Mouse (Mus musculus) myocyte (in vitro differentiated cells): Measurements from ENCODE around the gene Srpx2. TPM values are rescaled to one million over a fixed set of nuclear protein-coding genes. Genes with fewer than 3 reads are reported as not detected.
A peak's percentile ranks its signal among the peaks of the same experiment; 100 is the strongest.

ENCODE experiments used
- H3K27me3 ChIP-seq: one replicate; pipeline ENCODE4 v1.6.1; 2011; ENCODE audit not compliant: control insufficient read depth, insufficient read depth, insufficient read length
- H3K36me3 ChIP-seq: one replicate; pipeline ENCODE4 v1.6.1; 2011; ENCODE audit not compliant: control insufficient read depth, insufficient read depth
- H3K4me2 ChIP-seq: one replicate; pipeline ENCODE4 v1.6.1; 2011; ENCODE audit warnings: low read depth, control low read depth
- H3K4me3 ChIP-seq: one replicate; pipeline ENCODE4 v1.5.1; 2011; ENCODE audit warnings: mild to moderate bottlenecking, control low read depth, moderate library complexity
- H3K79me2 ChIP-seq: one replicate; pipeline ENCODE4 v1.6.1; 2011; ENCODE audit not compliant: control insufficient read depth, insufficient read depth
- H3ac ChIP-seq: one replicate; pipeline ENCODE4 v1.6.1; 2011; ENCODE audit not compliant: control insufficient read depth, insufficient read length
- CEBPB ChIP-seq: IDR thresholded peaks from 2 replicates; pipeline ENCODE4 v1.6.1; 2011; ENCODE audit warnings: mild to moderate bottlenecking, moderate library complexity; ENCODE audit not compliant: poor library complexity, insufficient read depth, severe bottlenecking
- E2F4 ChIP-seq: IDR thresholded peaks from one replicate; pipeline ENCODE4 v1.6.1; 2011; ENCODE audit warnings: mild to moderate bottlenecking, control low read depth, moderate library complexity; ENCODE audit not compliant: insufficient read depth
- MAX ChIP-seq: IDR thresholded peaks from one replicate; pipeline ENCODE4 v1.6.1; 2011; ENCODE audit warnings: low read depth, mild to moderate bottlenecking, control low read depth
- MYOD1 ChIP-seq, 3 experiments: IDR thresholded peaks; one replicate each; pipeline ENCODE4 v1.6.1; 2011; ENCODE audit warnings: control low read depth in 2 of 3, low read depth in 2 of 3, mild to moderate bottlenecking in 2 of 3, moderate library complexity in 1 of 3; ENCODE audit not compliant: insufficient read length in 2 of 3, control insufficient read depth in 1 of 3
- MYOG ChIP-seq, 3 experiments: IDR thresholded peaks; one replicate each; pipeline ENCODE4 v1.6.1; 2011; ENCODE audit warnings: control low read depth in 2 of 3, low read depth in 2 of 3, mild to moderate bottlenecking in 2 of 3; ENCODE audit not compliant: insufficient read length in 2 of 3, control insufficient read depth in 1 of 3, insufficient read depth in 1 of 3
- POLR2A ChIP-seq: IDR thresholded peaks from one replicate; pipeline ENCODE4 v1.6.1; 2011; ENCODE audit warnings: low read depth, mild to moderate bottlenecking, control low read depth, moderate library complexity; ENCODE audit not compliant: insufficient read length
- POLR2AphosphoS2 ChIP-seq: IDR thresholded peaks from one replicate; pipeline ENCODE4 v1.6.1; 2011; ENCODE audit warnings: low read depth, control low read depth; ENCODE audit not compliant: insufficient read length
- REST ChIP-seq: IDR thresholded peaks from one replicate; pipeline ENCODE4 v1.6.1; 2011; ENCODE audit warnings: mild to moderate bottlenecking, control low read depth, moderate library complexity; ENCODE audit not compliant: insufficient read depth, insufficient read length
- SRF ChIP-seq: IDR thresholded peaks from one replicate; pipeline ENCODE4 v1.6.1; 2011; ENCODE audit warnings: low read depth; ENCODE audit not compliant: control insufficient read depth, insufficient read length
- TCF12 ChIP-seq: IDR thresholded peaks from one replicate; pipeline ENCODE4 v1.6.1; 2011; ENCODE audit warnings: mild to moderate bottlenecking, control low read depth; ENCODE audit not compliant: poor library complexity, insufficient read depth, severe bottlenecking
- TCF3 ChIP-seq: IDR thresholded peaks from one replicate; pipeline ENCODE4 v1.6.1; 2011; ENCODE audit warnings: low read depth, control low read depth; ENCODE audit not compliant: insufficient read length
- USF1 ChIP-seq: IDR thresholded peaks from one replicate; pipeline ENCODE4 v1.6.1; 2011; ENCODE audit warnings: low read depth, mild to moderate bottlenecking, control low read depth, moderate library complexity
- polyA plus RNA-seq: library from polyadenylated mRNA; unstranded; fragments of >200 nt; fragmentation: generic; extraction: Trizol; gene quantifications from one replicate; pipeline ENCODE4 v1.2.1, GENCODE M21; 2012; ENCODE audit warnings: missing spikeins

Gene Srpx2
- polyA plus RNA-seq, 1 experiment, result 41.2 TPM

DNA sequence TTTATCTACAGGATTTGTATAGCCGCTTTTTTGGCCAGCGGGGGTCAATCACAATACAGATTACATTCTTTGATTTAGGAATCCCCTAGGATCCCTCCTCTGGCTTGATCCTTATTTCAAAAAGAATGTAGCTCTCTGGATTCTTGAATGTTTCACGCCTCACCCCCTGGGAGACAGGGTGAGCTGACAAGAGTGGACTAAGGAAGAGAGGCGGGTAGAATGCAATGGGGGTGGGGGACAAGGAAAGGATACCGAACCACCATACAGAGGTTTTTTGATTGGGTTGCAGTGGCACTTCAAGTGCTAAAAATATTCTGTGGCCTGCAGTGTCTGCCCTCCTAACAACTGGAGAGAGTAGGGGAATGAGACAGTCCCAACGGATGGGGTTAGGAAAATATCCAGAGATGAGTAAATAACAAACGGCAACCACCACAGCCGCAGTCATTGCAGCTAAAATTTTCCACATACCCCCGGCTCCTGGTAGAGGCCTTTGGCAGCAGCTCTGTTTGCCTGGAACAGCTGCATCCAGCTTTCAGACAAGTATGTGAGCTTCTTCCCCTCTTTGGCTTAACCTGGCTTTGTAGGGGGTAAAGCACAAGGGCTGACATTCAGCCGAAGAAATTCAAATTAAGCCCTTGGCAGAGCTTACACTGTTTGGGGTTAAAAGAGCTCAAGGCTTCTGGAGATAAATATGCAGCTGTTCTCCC lies 3.3 kb downstream of the Srpx2 start:
- H3K4me2 ChIP-seq, result peak overlapping the region; percentile 69
- no peaks in the 10 kb centered on the region for H3K27me3 ChIP-seq
- H3K79me2 ChIP-seq, result peaks cover 18% of the 10 kb centered on the region
- TF ChIP-seq SRF (no peak), MYOD1 (IDR thresholded peaks at IDR 0.05; ENCODE audit: control insufficient read depth in 1 of 3, insufficient read length in 2 of 3, low read depth in 2 of 3) (peak; percentile 16 to 74 (median 68)), TCF12 (peak; percentile 1), MYOG (IDR thresholded peaks at IDR 0.05; ENCODE audit: control insufficient read depth in 1 of 3, insufficient read depth in 1 of 3, insufficient read length in 2 of 3, low read depth in 2 of 3) (peak in 2 of 3 experiments; percentile 26 to 69), CEBPB (no peak), POLR2AphosphoS2 (no peak), REST (no peak)
- no peaks in the 10 kb centered on the region for H3K36me3 ChIP-seq
- no peak overlapping the region for H3K4me3 ChIP-seq
- H3ac ChIP-seq, result no peak overlapping the region

DNA sequence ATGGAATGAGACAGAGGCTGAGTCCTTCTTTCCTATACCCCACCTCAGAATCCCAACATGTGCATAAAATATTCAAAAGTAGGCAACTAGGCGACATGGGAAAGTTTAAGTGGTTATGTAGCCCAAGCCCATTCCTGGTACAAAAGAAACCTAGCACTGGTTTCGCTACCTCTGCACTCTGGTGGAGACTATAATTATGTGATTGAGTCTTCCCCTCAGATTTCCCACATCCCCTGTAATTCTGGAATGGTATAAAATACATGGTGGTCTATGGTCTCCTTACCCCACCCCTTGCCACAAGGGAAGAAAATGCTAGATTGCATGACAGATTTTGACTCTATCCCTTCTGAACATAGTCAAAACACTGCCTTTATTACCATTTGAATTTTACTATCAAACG lies 4.8 kb downstream of the Srpx2 start:
- Histone ChIP-seq H3K79me2 (peaks cover 18% of the 10 kb centered on the region), H3ac (no peak overlapping the region), H3K36me3 (no peaks in the 10 kb centered on the region), H3K4me2 (peak overlapping the region; percentile 69), H3K27me3 (no peaks in the 10 kb centered on the region), H3K4me3 (no peak overlapping the region)
- TF ChIP-seq REST, result no peak
- TF ChIP-seq SRF, result no peak
- no peak for TF ChIP-seq POLR2A
- no peak for TF ChIP-seq MYOD1 (IDR thresholded peaks at IDR 0.05; ENCODE audit: control insufficient read depth in 1 of 3, insufficient read length in 2 of 3, low read depth in 2 of 3)
- no peak for TF ChIP-seq E2F4
- TF ChIP-seq USF1, result no peak
- TF ChIP-seq TCF12, result no peak
- no peak for TF ChIP-seq MAX
- TF ChIP-seq MYOG (IDR thresholded peaks at IDR 0.05; ENCODE audit: control insufficient read depth in 1 of 3, insufficient read depth in 1 of 3, insufficient read length in 2 of 3, low read depth in 2 of 3), result no peak
- TF ChIP-seq POLR2AphosphoS2, result no peak
- no peak for TF ChIP-seq TCF3
- TF ChIP-seq CEBPB, result no peak

DNA sequence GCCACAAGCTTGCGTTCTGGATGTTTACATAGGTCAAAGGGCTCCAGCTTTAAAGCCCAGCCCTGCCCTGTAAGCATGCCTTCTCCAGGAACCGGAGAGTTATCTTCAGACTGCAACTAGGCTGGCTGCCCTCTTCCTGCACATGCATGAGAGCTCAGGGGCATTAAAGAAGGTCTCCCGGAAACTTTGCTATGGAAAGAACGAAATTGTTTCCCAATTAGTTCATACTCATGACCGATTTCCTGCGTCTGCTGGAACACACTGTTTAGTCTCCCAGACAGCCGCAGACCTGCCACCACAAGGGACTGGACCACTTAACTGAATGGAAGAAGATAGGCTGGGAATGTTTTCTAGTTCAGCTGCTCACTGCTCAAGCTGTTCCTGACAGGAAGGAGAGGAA lies 6.0 kb downstream of the Srpx2 start:
- Histone ChIP-seq H3ac (no peak overlapping the region), H3K27me3 (no peaks in the 10 kb centered on the region), H3K4me2 (no peak overlapping the region)

DNA sequence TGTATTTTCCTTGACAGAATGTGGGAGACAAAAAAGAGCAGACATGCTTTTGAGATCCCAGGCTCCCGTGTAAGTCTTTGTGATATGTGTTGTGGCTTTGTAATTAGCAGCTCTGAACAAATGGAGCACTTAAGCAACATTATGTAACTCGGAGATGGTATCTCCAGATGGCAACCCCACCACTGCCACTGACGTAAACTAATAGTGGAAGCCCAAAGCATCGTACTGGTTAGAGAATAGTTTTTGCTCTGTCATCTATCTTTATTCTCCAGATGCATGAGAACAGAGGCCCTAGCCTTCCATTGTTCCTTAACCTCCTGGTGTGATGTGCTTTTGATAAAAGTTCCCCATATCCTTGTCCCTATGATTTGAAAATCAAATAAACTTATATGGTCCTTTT lies 13.0 kb downstream of the Srpx2 start:
- Histone ChIP-seq H3K4me2 (no peak overlapping the region), H3K4me3 (no peak overlapping the region), H3K79me2 (no peaks in the 10 kb centered on the region), H3K27me3 (no peaks in the 10 kb centered on the region), H3ac (no peak overlapping the region), H3K36me3 (no peaks in the 10 kb centered on the region)
- TF ChIP-seq CEBPB (no peak), POLR2A (no peak), TCF3 (no peak)

More for the DNA sequence above, 6.0 kb downstream of the Srpx2 start:
- Histone ChIP-seq H3K36me3 (no peaks in the 10 kb centered on the region), H3K4me3 (no peak overlapping the region), H3K79me2 (peaks cover 7% of the 10 kb centered on the region)
- TF ChIP-seq REST, result no peak
- TF ChIP-seq SRF, result no peak
- no peak for TF ChIP-seq MAX
- no peak for TF ChIP-seq CEBPB

DNA sequence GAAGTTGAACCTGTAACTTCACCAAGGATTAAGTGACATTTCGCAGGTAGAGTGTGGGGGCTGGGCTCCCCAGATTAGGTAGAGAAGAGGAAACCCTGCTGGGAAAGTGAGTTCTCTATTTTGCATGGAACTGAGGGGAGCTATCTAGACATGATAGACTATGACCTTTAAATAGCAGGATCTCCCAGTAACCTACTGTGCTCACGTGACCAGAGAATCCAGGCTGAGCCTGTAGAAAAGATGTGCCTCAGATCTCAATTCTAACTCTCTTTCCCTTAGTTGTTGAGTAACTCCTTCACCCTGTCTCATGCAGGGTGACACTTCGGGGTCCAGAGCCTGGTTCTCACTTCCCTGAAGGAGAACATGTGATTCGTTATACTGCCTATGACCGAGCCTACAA lies 18.5 kb downstream of the Srpx2 start:
- no peaks in the 10 kb centered on the region for H3K36me3 ChIP-seq
- H3K4me2 ChIP-seq, result no peak overlapping the region
- H3K79me2 ChIP-seq, result no peaks in the 10 kb centered on the region
- TF ChIP-seq MYOG (IDR thresholded peaks at IDR 0.05; ENCODE audit: control insufficient read depth in 1 of 3, insufficient read depth in 1 of 3, insufficient read length in 2 of 3, low read depth in 2 of 3) (no peak), E2F4 (no peak), REST (no peak), POLR2AphosphoS2 (no peak), TCF3 (no peak), SRF (no peak)
- no peak overlapping the region for H3ac ChIP-seq
- H3K27me3 ChIP-seq, result no peaks in the 10 kb centered on the region
- H3K4me3 ChIP-seq, result no peak overlapping the region
